Comparison of ENCODE assay signal across 8 mouse cellular contexts in genomic region chr3:96603311-96603710, GRCm38 (mm10). TPM values are rescaled to one million over a fixed set of nuclear protein-coding genes. Genes with fewer than 3 reads are reported as not detected.
A peak's percentile ranks its signal among the peaks of the same experiment; 100 is the strongest.
DNase-seq lines count a peak whose midpoint lies in the region; ATAC-seq and TF ChIP-seq lines count a peak whose summit lies in the region.
"Had no signal": no experiment of that assay in that cellular context is flagged by ENCODE, and none has a peak within 500 bp of the region (broad histone marks: within the 10 kb centered on the region; RNA-seq: fewer than 3 reads in every experiment).

No protein-coding gene starts in this region.

- H3K4me2 ChIP-seq in embryonic facial prominence, embryonic 15.5 days (replicated peaks): peak overlapping the region; percentile 55
- H3K4me2 ChIP-seq in hindbrain, postnatal 0 days (ENCODE audit: low read depth, low read length): peak overlapping the region; percentile 74
- peak overlapping the region; percentile 64 for H3K4me2 ChIP-seq in stomach, embryonic 16.5 days (ENCODE audit: low read depth, low read length)

- H3K9me3 ChIP-seq in embryonic facial prominence, embryonic 15.5 days (replicated peaks): no peaks in the 10 kb centered on the region
- H3K9me3 ChIP-seq in hindbrain, postnatal 0 days (ENCODE audit: low read length): no peaks in the 10 kb centered on the region
- no peaks in the 10 kb centered on the region for H3K9me3 ChIP-seq in stomach, embryonic 16.5 days (replicated peaks; ENCODE audit: control insufficient read depth, low read length)
- H3K9me3 ChIP-seq: liver, embryonic 12.5 days had no signal

- H3K4me3 ChIP-seq in embryonic facial prominence, embryonic 15.5 days (replicated peaks): peak overlapping the region; percentile 75
- peak overlapping the region; percentile 83 for H3K4me3 ChIP-seq in hindbrain, postnatal 0 days (ENCODE audit: low read length)
- H3K4me3 ChIP-seq in stomach, embryonic 16.5 days (replicated peaks; ENCODE audit: low read length): peak overlapping the region; percentile 71
- H3K4me3 ChIP-seq: liver, embryonic 12.5 days had no signal

- 42% methylated on average over 5 of the region's 5 CpGs for WGBS in embryonic facial prominence, embryonic 15.5 days
- 14% methylated on average over 5 of the region's 5 CpGs for WGBS in hindbrain, postnatal 0 days
- 49% methylated on average over 5 of the region's 5 CpGs for WGBS in stomach, embryonic 16.5 days

- DNase-seq in lung, postnatal 4 days: peak; percentile 17 to 30
- DNase-seq in lung, adult 18-20 months: no peak
- DNase-seq in hindbrain, postnatal 0 days (ENCODE audit: low spot score): peak; percentile 83
- DNase-seq in frontal cortex, postnatal 25 days (ENCODE audit: low spot score in 2 of 2): no peak
- no peak for DNase-seq in urinary bladder, adult 2 months (ENCODE audit: low spot score)

- peaks cover 41% of the 10 kb centered on the region for H3K4me1 ChIP-seq in embryonic facial prominence, embryonic 15.5 days
- peaks cover 27% of the 10 kb centered on the region for H3K4me1 ChIP-seq in hindbrain, postnatal 0 days (ENCODE audit: insufficient read depth, low read length)
- H3K4me1 ChIP-seq in stomach, embryonic 16.5 days (ENCODE audit: control insufficient read depth, insufficient read depth, low read length): peaks cover 18% of the 10 kb centered on the region; the same call in 1 of the 2 replicates

- peak overlapping the region; percentile 97 for H3K27ac ChIP-seq in embryonic facial prominence, embryonic 15.5 days (replicated peaks)
- peak overlapping the region; percentile 95 for H3K27ac ChIP-seq in hindbrain, postnatal 0 days
- H3K27ac ChIP-seq in stomach, embryonic 16.5 days (ENCODE audit: low read length): peak overlapping the region; percentile 97
- H3K27ac ChIP-seq: liver, embryonic 12.5 days had no signal

- TF ChIP-seq CTCF in hindbrain, postnatal 0 days (IDR thresholded peaks at IDR 0.05; ENCODE audit: low read depth): no peak

- peaks cover 8% of the 10 kb centered on the region; the same call in 1 of the 2 replicates for H3K36me3 ChIP-seq in embryonic facial prominence, embryonic 15.5 days
- H3K36me3 ChIP-seq in hindbrain, postnatal 0 days (ENCODE audit: insufficient read depth, low read length): no peaks in the 10 kb centered on the region
- no peaks in the 10 kb centered on the region for H3K36me3 ChIP-seq in stomach, embryonic 16.5 days (ENCODE audit: control insufficient read depth, insufficient read depth, low read length)
- H3K36me3 ChIP-seq: liver, embryonic 12.5 days had no signal

- H3K9ac ChIP-seq in embryonic facial prominence, embryonic 15.5 days: peak overlapping the region; percentile 26; the same call in 1 of the 2 replicates
- peak overlapping the region; percentile 83 for H3K9ac ChIP-seq in hindbrain, postnatal 0 days (replicated peaks; ENCODE audit: low read length)
- H3K9ac ChIP-seq in stomach, embryonic 16.5 days (ENCODE audit: low read length): no peak overlapping the region
- H3K9ac ChIP-seq: liver, embryonic 12.5 days had no signal

- ATAC-seq in embryonic facial prominence, embryonic 15.5 days (ENCODE audit: insufficient number of reproducible peaks, low FRiP score, low TSS enrichment, low read depth): no peak
- ATAC-seq in hindbrain, postnatal 0 days: no peak
- ATAC-seq in stomach, embryonic 16.5 days (ENCODE audit: insufficient read depth, low FRiP score): no peak
- ATAC-seq: liver, embryonic 12.5 days had no signal

- no peaks in the 10 kb centered on the region for H3K27me3 ChIP-seq in embryonic facial prominence, embryonic 15.5 days
- H3K27me3 ChIP-seq in hindbrain, postnatal 0 days (ENCODE audit: insufficient read depth, low read length): no peaks in the 10 kb centered on the region
- no peaks in the 10 kb centered on the region for H3K27me3 ChIP-seq in stomach, embryonic 16.5 days (ENCODE audit: control insufficient read depth, insufficient read depth, low read length)

RNA-seq across cellular contexts. Expression of gene Lix1l, which starts 2.4 kb away (rescaled TPM):
- 8.7 and 10.1 TPM in 2 replicates for polyA plus RNA-seq in embryonic facial prominence, embryonic 15.5 days (2015; fragmentation: Nextera tagmentation; extraction: Ambion mirVana)
- total RNA-seq in hindbrain, postnatal 0 days (2014; rRNA removed): 45.0 and 48.4 TPM in 2 replicates
- polyA plus RNA-seq in hindbrain, postnatal 0 days (2015; fragmentation: Nextera tagmentation; extraction: Ambion mirVana): 3.9 and 5.2 TPM in 2 replicates
- polyA plus RNA-seq in stomach, embryonic 16.5 days (2015; fragmentation: Nextera tagmentation; extraction: Ambion mirVana): 7.2 and 7.5 TPM in 2 replicates
- 57.6 and 66.0 TPM in 2 replicates for polyA plus RNA-seq in urinary bladder, adult 2 months (2012; rRNA removed)

RNA-seq across cellular contexts. Expression of gene Ankrd34a, which starts 6.9 kb away (rescaled TPM):
- polyA plus RNA-seq in embryonic facial prominence, embryonic 15.5 days (2015; fragmentation: Nextera tagmentation; extraction: Ambion mirVana): 2.2 and 3.0 TPM in 2 replicates
- total RNA-seq in hindbrain, postnatal 0 days (2014; rRNA removed): 26.4 and 29.6 TPM in 2 replicates
- polyA plus RNA-seq in hindbrain, postnatal 0 days (2015; fragmentation: Nextera tagmentation; extraction: Ambion mirVana): 14.2 and 15.3 TPM in 2 replicates
- polyA plus RNA-seq in stomach, embryonic 16.5 days (2015; fragmentation: Nextera tagmentation; extraction: Ambion mirVana): 2.2 and 2.7 TPM in 2 replicates
- 0.70 and 1.1 TPM in 2 replicates for polyA plus RNA-seq in urinary bladder, adult 2 months (2012; rRNA removed)

RNA-seq across cellular contexts. Expression of gene Polr3gl, which starts 9.3 kb away (rescaled TPM):
- 43.6 and 48.5 TPM in 2 replicates for polyA plus RNA-seq in embryonic facial prominence, embryonic 15.5 days (2015; fragmentation: Nextera tagmentation; extraction: Ambion mirVana)
- total RNA-seq in hindbrain, postnatal 0 days (2014; rRNA removed): 10.7 and 11.2 TPM in 2 replicates
- polyA plus RNA-seq in hindbrain, postnatal 0 days (2015; fragmentation: Nextera tagmentation; extraction: Ambion mirVana): 31.9 and 32.9 TPM in 2 replicates
- 26.4 and 29.8 TPM in 2 replicates for polyA plus RNA-seq in stomach, embryonic 16.5 days (2015; fragmentation: Nextera tagmentation; extraction: Ambion mirVana)
- 44.4 and 59.0 TPM in 2 replicates for polyA plus RNA-seq in urinary bladder, adult 2 months (2012; rRNA removed)

RNA-seq across cellular contexts. Expression of gene Rbm8a, which starts 26.4 kb away (rescaled TPM):
- polyA plus RNA-seq in embryonic facial prominence, embryonic 15.5 days (2015; fragmentation: Nextera tagmentation; extraction: Ambion mirVana): 119 and 121 TPM in 2 replicates
- total RNA-seq in hindbrain, postnatal 0 days (2014; rRNA removed): 14.9 and 17.0 TPM in 2 replicates
- 114 TPM in 2 replicates for polyA plus RNA-seq in hindbrain, postnatal 0 days (2015; fragmentation: Nextera tagmentation; extraction: Ambion mirVana)
- polyA plus RNA-seq in stomach, embryonic 16.5 days (2015; fragmentation: Nextera tagmentation; extraction: Ambion mirVana): 102 and 104 TPM in 2 replicates
- 31.0 and 41.8 TPM in 2 replicates for polyA plus RNA-seq in urinary bladder, adult 2 months (2012; rRNA removed)

RNA-seq across cellular contexts. Expression of gene Gm16253, which starts 26.5 kb away (rescaled TPM):
- polyA plus RNA-seq in embryonic facial prominence, embryonic 15.5 days (2015; fragmentation: Nextera tagmentation; extraction: Ambion mirVana): 1.5 and 2.0 TPM in 2 replicates
- not detected in 2 replicates for total RNA-seq in hindbrain, postnatal 0 days (2014; rRNA removed)
- 0.48 and 0.96 TPM in 2 replicates for polyA plus RNA-seq in hindbrain, postnatal 0 days (2015; fragmentation: Nextera tagmentation; extraction: Ambion mirVana)
- 0.89 and 1.1 TPM in 2 replicates for polyA plus RNA-seq in stomach, embryonic 16.5 days (2015; fragmentation: Nextera tagmentation; extraction: Ambion mirVana)
- polyA plus RNA-seq in urinary bladder, adult 2 months (2012; rRNA removed): not detected in 2 replicates

Comparison
In these comparisons a context has a peak if more than half of its experiments do, and no peak if none do; other contexts are left out.
1. DNase-seq: peak in lung, postnatal 4 days (2 of 2) and hindbrain, postnatal 0 days (single experiment); none in lung, adult 18-20 months (0 of 2), frontal cortex, postnatal 25 days (0 of 2) and urinary bladder, adult 2 months (single experiment).
2. Peak in every context shown above with its lines, with median percentiles within 50 percentile points of each other: H3K27ac ChIP-seq, H3K4me2 ChIP-seq and H3K4me3 ChIP-seq.